Mouse (Mus musculus) right cerebral cortex, postnatal 25 days (tissue): ENCODE results near the gene Deup1.

Experiments used
- DNase-seq: peaks from one replicate; pipeline ENCODE4 v3.0.0; 2022

Deup1 gene

GRCm38 (mm10) chr9:15531204-15531603, 96.5 kb downstream of the Deup1 start:
- no peak for DNase-seq

- no peak for DNase-seq
Observed at GRCm38 (mm10) chr9:15529965-15530320, 97.8 kb downstream of the Deup1 start.

GRCm38 (mm10) chr9:15529275-15529964, 98.3 kb downstream of the Deup1 start:
- DNase-seq, result no peak

- DNase-seq, result no peak
Observed at GRCm38 (mm10) chr9:15528368-15528767, 99.4 kb downstream of the Deup1 start.

GRCm38 (mm10) chr9:15527846-15528245, 99.9 kb downstream of the Deup1 start:
- DNase-seq, result no peak

- no peak for DNase-seq
Observed at GRCm38 (mm10) chr9:15526539-15526938, 101.2 kb downstream of the Deup1 start.

GRCm38 (mm10) chr9:15525246-15525645, 102.5 kb downstream of the Deup1 start:
- DNase-seq, result no peak

- no peak for DNase-seq
Observed at GRCm38 (mm10) chr9:15523646-15524045, 104.1 kb downstream of the Deup1 start.

GRCm38 (mm10) chr9:15522887-15523286, 104.8 kb downstream of the Deup1 start:
- no peak for DNase-seq

GRCm38 (mm10) chr9:15522348-15522747, 105.4 kb downstream of the Deup1 start:
- no peak for DNase-seq

GRCm38 (mm10) chr9:15517979-15518378, 109.8 kb downstream of the Deup1 start:
- DNase-seq, result no peak

GRCm38 (mm10) chr9:15516007-15516406, 111.7 kb downstream of the Deup1 start:
- no peak for DNase-seq

GRCm38 (mm10) chr9:15512918-15513317, 114.8 kb downstream of the Deup1 start:
- DNase-seq, result no peak

GRCm38 (mm10) chr9:15510557-15511310, 117.0 kb downstream of the Deup1 start:
- no peak for DNase-seq
